Mouse (Mus musculus): ENCODE data around the gene Pdzrn4. TPM values are rescaled to one million over a fixed set of nuclear protein-coding genes. Genes with fewer than 3 reads are reported as not detected.

Gene Pdzrn4
- polyA plus RNA-seq, 1 experiment from 2014 or later = 0.26 TPM

DNA sequence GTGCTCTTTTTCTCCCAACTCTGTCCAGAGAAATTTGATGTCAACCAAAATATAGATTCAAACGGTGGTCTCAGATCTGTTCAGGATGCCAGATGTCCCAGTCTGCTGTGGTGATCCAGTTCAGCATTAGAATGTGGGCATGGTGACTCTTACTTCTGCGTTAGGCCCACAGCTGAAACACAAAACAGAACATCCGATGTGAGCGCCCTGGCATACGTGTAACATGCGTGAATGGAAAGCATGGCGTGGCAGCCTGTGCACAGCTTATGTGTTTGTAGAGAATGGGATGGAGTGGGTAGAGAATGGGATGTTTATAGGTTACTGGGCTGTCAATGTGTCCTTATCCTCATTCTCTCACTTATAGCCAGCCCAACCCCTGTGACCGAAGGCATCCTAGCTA is 52.4 kb downstream of the Pdzrn4 start:
- no peaks in the 10 kb centered on the region for H3K4me1 ChIP-seq (replicated peaks; ENCODE audit: control insufficient read depth, insufficient read depth, low read length)
- ATAC-seq (replicated peaks; ENCODE audit: low FRiP score) (no peak), DNase-seq (ENCODE audit: low spot score) (no peak)
- 88% methylated on average over 8 of the region's 8 CpGs for WGBS
- H3K9ac ChIP-seq (ENCODE audit: low read depth, low read length) = no peak overlapping the region
- H3K27me3 ChIP-seq (replicated peaks; ENCODE audit: control insufficient read depth, insufficient read depth, low read length) = no peaks in the 10 kb centered on the region
- no peaks in the 10 kb centered on the region for H3K9me3 ChIP-seq (ENCODE audit: control insufficient read depth, low read length)
- no peaks in the 10 kb centered on the region for H3K36me3 ChIP-seq (ENCODE audit: control insufficient read depth, insufficient read depth, low read length)
- no peak overlapping the region for H3K4me2 ChIP-seq
- no peak overlapping the region for H3K4me3 ChIP-seq (ENCODE audit: low read depth, low read length)
- H3K27ac ChIP-seq (ENCODE audit: low read depth, low read length) = no peak overlapping the region

DNA sequence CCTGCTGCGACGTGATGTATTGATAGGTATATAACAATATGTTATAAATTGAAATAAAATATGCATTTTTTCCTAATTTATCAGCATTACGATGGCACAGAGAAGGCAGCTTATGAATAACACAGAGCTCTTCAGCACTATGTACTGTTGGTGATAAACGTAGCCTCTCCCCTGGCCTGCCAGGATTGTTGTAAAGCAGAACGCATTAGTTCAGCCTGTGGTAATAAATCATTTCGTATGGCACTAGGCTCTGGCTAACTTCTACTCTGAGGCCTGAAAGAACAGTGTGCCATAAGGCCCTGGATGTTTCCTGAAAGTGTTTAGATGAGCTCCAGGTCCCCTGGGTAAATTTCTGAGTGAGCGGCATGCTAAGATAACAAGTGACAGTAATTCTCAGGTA is 55.9 kb downstream of the Pdzrn4 start:
- Histone ChIP-seq H3K4me1 (replicated peaks; ENCODE audit: control insufficient read depth, insufficient read depth, low read length) (no peaks in the 10 kb centered on the region), H3K4me3 (ENCODE audit: low read depth, low read length) (no peak overlapping the region), H3K27me3 (replicated peaks; ENCODE audit: control insufficient read depth, insufficient read depth, low read length) (no peaks in the 10 kb centered on the region), H3K4me2 (no peak overlapping the region), H3K9me3 (ENCODE audit: control insufficient read depth, low read length) (no peaks in the 10 kb centered on the region), H3K27ac (ENCODE audit: low read depth, low read length) (no peak overlapping the region), H3K9ac (ENCODE audit: low read depth, low read length) (no peak overlapping the region), H3K36me3 (ENCODE audit: control insufficient read depth, insufficient read depth, low read length) (no peaks in the 10 kb centered on the region)
- ATAC-seq (replicated peaks; ENCODE audit: low FRiP score) = no peak
- no peak for DNase-seq (ENCODE audit: low spot score)
- 63% methylated on average over 7 of the region's 7 CpGs for WGBS

DNA sequence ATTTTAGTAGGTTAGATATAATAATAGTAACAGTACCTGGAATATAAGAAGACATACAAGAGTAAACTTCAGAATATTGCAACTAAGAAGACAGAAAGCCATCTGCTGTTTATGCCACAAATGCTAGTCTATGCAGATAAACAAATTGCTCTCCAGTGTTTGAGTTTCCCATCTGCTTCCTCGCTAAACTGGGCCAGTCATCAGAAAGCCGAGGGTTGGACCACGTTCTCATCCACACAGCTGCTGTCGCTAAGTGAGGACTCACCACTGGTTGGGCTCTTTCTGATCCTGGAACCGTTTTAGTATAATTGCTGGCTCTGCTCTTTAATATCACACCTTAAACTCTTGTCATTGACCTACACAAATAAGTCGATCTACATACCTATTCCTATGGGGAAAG is 85.5 kb downstream of the Pdzrn4 start:
- no peak overlapping the region for H3K9ac ChIP-seq (ENCODE audit: low read depth, low read length)
- ATAC-seq (replicated peaks; ENCODE audit: low FRiP score) (no peak), DNase-seq (ENCODE audit: low spot score) (no peak)
- no peaks in the 10 kb centered on the region for H3K4me1 ChIP-seq (replicated peaks; ENCODE audit: control insufficient read depth, insufficient read depth, low read length)
- no peaks in the 10 kb centered on the region for H3K36me3 ChIP-seq (ENCODE audit: control insufficient read depth, insufficient read depth, low read length)
- no peak overlapping the region for H3K27ac ChIP-seq (ENCODE audit: low read depth, low read length)
- 77% methylated on average over 6 of the region's 6 CpGs for WGBS
- no peak overlapping the region for H3K4me2 ChIP-seq
- no peak overlapping the region for H3K4me3 ChIP-seq (ENCODE audit: low read depth, low read length)
- no peaks in the 10 kb centered on the region for H3K27me3 ChIP-seq (replicated peaks; ENCODE audit: control insufficient read depth, insufficient read depth, low read length)
- H3K9me3 ChIP-seq (ENCODE audit: control insufficient read depth, low read length) = no peaks in the 10 kb centered on the region

DNA sequence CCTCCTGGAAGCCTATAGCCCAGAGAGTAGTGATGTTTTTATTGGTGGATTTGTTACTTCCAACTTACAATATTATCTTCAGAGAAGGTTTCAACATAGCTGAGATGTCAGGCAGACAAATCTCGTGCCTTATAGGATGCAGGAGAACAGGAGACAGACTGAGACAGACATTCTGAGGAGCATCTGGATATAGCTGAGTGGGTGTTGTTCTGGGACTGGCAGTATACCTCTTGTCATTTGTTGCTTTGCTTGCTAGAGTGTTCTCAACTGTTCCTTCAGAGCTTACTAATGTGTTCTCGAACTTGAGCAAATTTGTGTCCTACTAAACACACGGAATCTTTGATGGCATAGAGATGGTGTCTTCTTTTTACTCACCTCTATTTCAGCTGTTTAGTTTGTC is 94.7 kb downstream of the Pdzrn4 start:
- H3K27ac ChIP-seq (ENCODE audit: low read depth, low read length) = no peak overlapping the region

DNA sequence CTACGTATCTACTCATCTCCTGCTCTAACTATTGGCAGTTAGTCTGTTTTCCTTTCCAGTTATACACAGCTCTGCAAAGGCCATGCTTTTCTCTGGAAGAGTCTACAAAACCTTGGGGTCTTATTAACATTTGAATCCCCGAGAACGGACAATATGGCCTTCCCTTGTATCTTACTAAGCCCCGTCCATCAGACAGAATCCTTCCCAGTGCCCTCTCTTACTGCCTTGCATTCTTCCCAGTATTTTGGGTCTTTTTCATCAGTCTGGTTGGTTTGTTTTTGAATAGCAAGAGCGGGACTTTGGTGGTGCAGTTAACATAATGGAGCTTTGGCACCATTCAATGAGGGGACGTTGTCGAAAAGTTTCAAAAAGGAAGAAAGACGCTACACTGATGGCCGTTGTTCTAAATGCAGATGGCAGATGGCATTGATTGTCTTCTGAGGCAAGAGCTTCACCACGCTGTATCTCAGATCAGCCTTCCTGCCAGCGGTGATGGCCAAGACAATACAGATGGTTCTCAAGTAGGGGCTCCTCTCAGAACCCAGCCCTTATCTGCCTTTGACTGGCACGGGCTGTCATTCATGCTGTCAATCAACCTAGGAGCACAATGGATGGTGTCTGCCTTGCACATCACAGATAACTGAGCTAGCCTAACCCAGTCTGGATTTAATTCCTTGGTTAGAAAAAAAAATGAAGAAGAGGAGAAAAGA is 98.9 kb downstream of the Pdzrn4 start:
- no peak overlapping the region for H3K4me2 ChIP-seq
- no peaks in the 10 kb centered on the region for H3K27me3 ChIP-seq (replicated peaks; ENCODE audit: control insufficient read depth, insufficient read depth, low read length)
- H3K4me1 ChIP-seq (replicated peaks; ENCODE audit: control insufficient read depth, insufficient read depth, low read length) = no peaks in the 10 kb centered on the region
- 71% methylated on average over 12 of the region's 12 CpGs for WGBS
- no peak overlapping the region for H3K9ac ChIP-seq (ENCODE audit: low read depth, low read length)
- no peak for ATAC-seq (replicated peaks; ENCODE audit: low FRiP score)
- no peaks in the 10 kb centered on the region for H3K9me3 ChIP-seq (ENCODE audit: control insufficient read depth, low read length)
- no peak for DNase-seq (ENCODE audit: low spot score)
- no peak overlapping the region for H3K4me3 ChIP-seq (ENCODE audit: low read depth, low read length)
- no peak overlapping the region for H3K27ac ChIP-seq (ENCODE audit: low read depth, low read length)
- H3K36me3 ChIP-seq (ENCODE audit: control insufficient read depth, insufficient read depth, low read length) = no peaks in the 10 kb centered on the region

More for the DNA sequence above, 94.7 kb downstream of the Pdzrn4 start:
- no peak for DNase-seq (ENCODE audit: low spot score)
- H3K4me2 ChIP-seq = no peak overlapping the region
- H3K4me1 ChIP-seq (replicated peaks; ENCODE audit: control insufficient read depth, insufficient read depth, low read length) = no peaks in the 10 kb centered on the region
- ATAC-seq (replicated peaks; ENCODE audit: low FRiP score) = no peak
- H3K4me3 ChIP-seq (ENCODE audit: low read depth, low read length) = no peak overlapping the region
- WGBS = 72% methylated on average over 3 of the region's 3 CpGs
- no peak overlapping the region for H3K9ac ChIP-seq (ENCODE audit: low read depth, low read length)
- H3K9me3 ChIP-seq (ENCODE audit: control insufficient read depth, low read length) = no peaks in the 10 kb centered on the region
- H3K36me3 ChIP-seq (ENCODE audit: control insufficient read depth, insufficient read depth, low read length) = no peaks in the 10 kb centered on the region
- no peaks in the 10 kb centered on the region for H3K27me3 ChIP-seq (replicated peaks; ENCODE audit: control insufficient read depth, insufficient read depth, low read length)

DNA sequence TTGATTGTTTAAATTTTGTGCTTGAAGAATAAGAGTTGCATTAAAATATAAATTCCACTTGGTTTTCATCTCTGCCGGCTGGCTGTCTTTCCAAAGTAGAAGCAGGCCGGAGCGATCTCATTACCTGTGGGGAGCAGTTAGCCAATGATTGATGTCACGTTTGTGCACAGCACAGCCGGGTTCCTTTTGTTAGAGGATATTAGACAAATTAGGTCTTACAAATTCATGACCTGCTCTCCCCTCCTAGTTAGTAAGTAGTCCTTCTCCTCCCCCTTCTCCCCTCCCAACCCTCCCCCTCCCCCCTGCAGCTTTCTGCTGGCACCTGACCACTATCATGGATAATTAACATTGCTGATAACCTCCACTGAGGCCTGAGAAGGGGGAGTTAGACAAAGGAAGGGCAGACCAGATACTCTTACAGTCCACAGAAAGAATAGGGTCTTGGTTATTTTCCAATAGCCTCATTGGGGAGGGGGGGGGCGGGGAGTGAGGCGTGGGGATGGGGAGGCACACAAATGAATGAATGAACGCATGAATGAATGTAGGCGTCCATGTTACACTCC is 103.7 kb downstream of the Pdzrn4 start:
- Histone ChIP-seq H3K27me3 (replicated peaks; ENCODE audit: control insufficient read depth, insufficient read depth, low read length) (no peaks in the 10 kb centered on the region), H3K36me3 (ENCODE audit: control insufficient read depth, insufficient read depth, low read length) (no peaks in the 10 kb centered on the region), H3K4me1 (replicated peaks; ENCODE audit: control insufficient read depth, insufficient read depth, low read length) (no peaks in the 10 kb centered on the region), H3K9ac (ENCODE audit: low read depth, low read length) (no peak overlapping the region), H3K4me3 (ENCODE audit: low read depth, low read length) (no peak overlapping the region), H3K4me2 (no peak overlapping the region), H3K9me3 (ENCODE audit: control insufficient read depth, low read length) (no peaks in the 10 kb centered on the region), H3K27ac (ENCODE audit: low read depth, low read length) (no peak overlapping the region)
- DNase-seq (ENCODE audit: low spot score) = no peak
- 70% methylated on average over 9 of the region's 9 CpGs for WGBS
- ATAC-seq (replicated peaks; ENCODE audit: low FRiP score) = no peak

DNA sequence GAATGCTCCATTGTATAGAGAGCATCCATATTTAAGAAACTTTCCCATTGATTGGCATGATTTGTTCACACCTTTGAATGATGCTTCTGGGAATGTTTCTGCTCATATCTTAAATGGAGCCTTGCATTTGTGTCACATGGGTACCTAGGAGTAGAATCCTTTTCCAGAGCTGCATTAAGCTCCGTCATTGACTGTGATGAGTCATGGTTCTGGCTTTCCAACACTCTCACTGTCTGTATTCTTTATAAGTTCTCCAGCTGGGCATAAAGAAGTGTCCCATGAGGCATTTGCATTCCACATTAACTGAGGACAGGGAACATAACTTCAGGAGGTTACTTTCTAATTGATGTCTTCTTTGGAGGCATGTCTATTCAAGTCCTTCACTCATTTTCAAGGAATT is 106.1 kb downstream of the Pdzrn4 start:
- Histone ChIP-seq H3K36me3 (ENCODE audit: control insufficient read depth, insufficient read depth, low read length) (no peaks in the 10 kb centered on the region), H3K27me3 (replicated peaks; ENCODE audit: control insufficient read depth, insufficient read depth, low read length) (no peaks in the 10 kb centered on the region), H3K4me3 (ENCODE audit: low read depth, low read length) (no peak overlapping the region), H3K27ac (ENCODE audit: low read depth, low read length) (no peak overlapping the region), H3K4me1 (replicated peaks; ENCODE audit: control insufficient read depth, insufficient read depth, low read length) (no peaks in the 10 kb centered on the region), H3K4me2 (no peak overlapping the region), H3K9ac (ENCODE audit: low read depth, low read length) (no peak overlapping the region), H3K9me3 (ENCODE audit: control insufficient read depth, low read length) (no peaks in the 10 kb centered on the region)
- no peak for ATAC-seq (replicated peaks; ENCODE audit: low FRiP score)
- 74% methylated on average over 1 of the region's 1 CpGs for WGBS
- no peak for DNase-seq (ENCODE audit: low spot score)

DNA sequence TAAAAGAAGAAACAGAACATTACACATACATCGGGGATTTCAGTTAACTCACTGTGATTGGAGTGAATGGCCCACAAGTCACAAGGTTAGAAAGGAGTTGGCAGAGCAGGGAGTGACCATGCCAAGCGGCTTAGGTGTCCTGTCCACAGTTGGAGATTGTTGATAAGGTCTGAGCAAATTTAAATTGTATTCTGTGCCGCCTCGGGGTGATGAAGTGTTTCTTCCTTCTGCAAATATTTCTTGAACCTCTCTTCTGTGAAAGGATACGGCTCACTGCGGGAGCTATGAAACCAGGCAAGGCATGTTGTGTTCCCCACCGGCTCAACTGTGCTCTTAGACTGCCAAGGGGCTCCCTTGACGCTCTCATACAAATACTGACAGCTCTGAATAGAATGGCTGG is 112.7 kb downstream of the Pdzrn4 start:
- 82% methylated on average over 8 of the region's 8 CpGs for WGBS
- H3K27ac ChIP-seq (ENCODE audit: low read depth, low read length) = no peak overlapping the region
- no peak overlapping the region for H3K9ac ChIP-seq (ENCODE audit: low read depth, low read length)
- no peak overlapping the region for H3K4me3 ChIP-seq (ENCODE audit: low read depth, low read length)
- DNase-seq (ENCODE audit: low spot score) = no peak
- H3K36me3 ChIP-seq (ENCODE audit: control insufficient read depth, insufficient read depth, low read length) = no peaks in the 10 kb centered on the region
- H3K4me1 ChIP-seq (replicated peaks; ENCODE audit: control insufficient read depth, insufficient read depth, low read length) = no peaks in the 10 kb centered on the region
- ATAC-seq (replicated peaks; ENCODE audit: low FRiP score) = no peak
- no peak overlapping the region for H3K4me2 ChIP-seq
- H3K27me3 ChIP-seq (replicated peaks; ENCODE audit: control insufficient read depth, insufficient read depth, low read length) = no peaks in the 10 kb centered on the region
- H3K9me3 ChIP-seq (ENCODE audit: control insufficient read depth, low read length) = no peaks in the 10 kb centered on the region

DNA sequence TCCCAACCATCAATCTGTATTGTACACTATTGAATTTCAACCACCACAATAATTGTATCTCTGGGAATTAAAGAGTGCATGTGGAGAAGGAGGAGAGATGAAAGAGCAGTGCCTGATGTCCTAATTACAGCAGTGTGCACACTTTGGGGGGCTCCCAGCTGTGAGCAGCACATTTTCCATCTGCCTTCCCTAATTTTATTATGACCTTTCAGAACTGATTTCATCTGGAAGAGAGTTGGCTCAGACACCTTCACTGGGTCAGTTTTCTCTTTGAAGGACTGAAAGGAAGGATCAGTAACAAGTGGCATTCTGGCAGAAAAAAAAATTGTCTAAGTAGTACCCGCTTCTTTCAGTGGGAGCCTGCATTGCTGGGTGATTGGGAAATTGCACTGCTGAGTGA is 119.0 kb downstream of the Pdzrn4 start:
- H3K4me3 ChIP-seq (ENCODE audit: low read depth, low read length) = no peak overlapping the region
- ATAC-seq (replicated peaks; ENCODE audit: low FRiP score) (no peak), DNase-seq (ENCODE audit: low spot score) (no peak)
- no peak overlapping the region for H3K9ac ChIP-seq (ENCODE audit: low read depth, low read length)
- no peaks in the 10 kb centered on the region for H3K9me3 ChIP-seq (ENCODE audit: control insufficient read depth, low read length)
- no peaks in the 10 kb centered on the region for H3K27me3 ChIP-seq (replicated peaks; ENCODE audit: control insufficient read depth, insufficient read depth, low read length)
- no peaks in the 10 kb centered on the region for H3K36me3 ChIP-seq (ENCODE audit: control insufficient read depth, insufficient read depth, low read length)
- H3K27ac ChIP-seq (ENCODE audit: low read depth, low read length) = no peak overlapping the region
- WGBS = 73% methylated on average over 1 of the region's 1 CpGs
- H3K4me2 ChIP-seq = no peak overlapping the region
- H3K4me1 ChIP-seq (replicated peaks; ENCODE audit: control insufficient read depth, insufficient read depth, low read length) = no peaks in the 10 kb centered on the region
